Mouse (Mus musculus) thymus, adult 2 months (tissue): ENCODE measurements around the gene Zfp114. TPM values are rescaled to one million over a fixed set of nuclear protein-coding genes. Genes with fewer than 3 reads are reported as not detected.

Experiments used
- DNase-seq: peaks from one replicate; pipeline ENCODE4 v3.0.0; 2021
- H3K27ac ChIP-seq: fragments of 200-500 bp; 2 replicates; pipeline ENCODE4 v1.5.1; 2012; ENCODE audit warnings: low read length, control low read depth; ENCODE audit not compliant: control insufficient read depth, insufficient read depth
- H3K27me3 ChIP-seq: fragments of 200-500 bp; 2 replicates; pipeline ENCODE4 v1.6.1; 2012; ENCODE audit warnings: mild to moderate bottlenecking, low read length, moderate library complexity, mixed read lengths; ENCODE audit not compliant: control insufficient read depth, insufficient read depth
- H3K36me3 ChIP-seq: fragments of 200-500 bp; 2 replicates; pipeline ENCODE4 v1.6.1; 2012; ENCODE audit warnings: mild to moderate bottlenecking, low read length, moderate library complexity; ENCODE audit not compliant: control insufficient read depth, insufficient read depth
- H3K4me1 ChIP-seq: fragments of 200-500 bp; replicated peaks from 2 replicates; pipeline ENCODE4 v1.6.1; 2012; ENCODE audit warnings: low read length; ENCODE audit not compliant: control insufficient read depth, insufficient read depth
- H3K4me3 ChIP-seq: fragments of 200-500 bp; 2 replicates; pipeline ENCODE4 v1.5.1; 2012; ENCODE audit warnings: mild to moderate bottlenecking, low read length, control low read depth, moderate library complexity; ENCODE audit not compliant: control insufficient read depth, insufficient read depth
- CTCF ChIP-seq: fragments of 200-500 bp; IDR thresholded peaks from 2 replicates; pipeline ENCODE4 v1.5.1; 2012; ENCODE audit warnings: mild to moderate bottlenecking, control low read depth, low read length, moderate library complexity, borderline replicate concordance; ENCODE audit not compliant: control insufficient read depth, poor library complexity, insufficient read depth; ENCODE audit errors: extremely low read depth
- POLR2A ChIP-seq: fragments of 200-500 bp; IDR thresholded peaks from 2 replicates; pipeline ENCODE4 v1.6.1; 2012; ENCODE audit warnings: mild to moderate bottlenecking, low read length, control low read depth, moderate library complexity; ENCODE audit not compliant: control insufficient read depth, poor library complexity, insufficient read depth; ENCODE audit errors: extremely low read depth
- WGBS: fragments of 180-500 bp; shearing (Covaris S2); methylation state at CpG from one replicate; pipeline ENCODE4 v1.1.7; 2018; 5-methylcytosine and 5-hydroxymethylcytosine counted together
- polyA plus RNA-seq: library from polyadenylated mRNA; depleted of rRNA; stranded (reverse); fragments of >200 nt; gene quantifications from 2 replicates; pipeline ENCODE4 v1.2.3, GENCODE M21; 2012

Gene Zfp114
- polyA plus RNA-seq, 1 experiment = 0.34 TPM

GRCm38 (mm10) chr7:24175337-24175711, 464 bp downstream of the Zfp114 start:
- 30% methylated on average over 6 of the region's 6 CpGs for WGBS
- no peak for TF ChIP-seq POLR2A
- no peak for TF ChIP-seq CTCF
- Histone ChIP-seq H3K4me3 (peak overlapping the region; percentile 64), H3K36me3 (no peaks in the 10 kb centered on the region), H3K27me3 (no peaks in the 10 kb centered on the region), H3K27ac (no peak overlapping the region), H3K4me1 (peaks cover 4% of the 10 kb centered on the region)
- no peak for DNase-seq

GRCm38 (mm10) chr7:24187611-24188010, 12.8 kb downstream of the Zfp114 start:
- DNase-seq = no peak
- Histone ChIP-seq H3K4me1 (no peaks in the 10 kb centered on the region), H3K27ac (no peak overlapping the region), H3K36me3 (no peaks in the 10 kb centered on the region), H3K27me3 (no peaks in the 10 kb centered on the region), H3K4me3 (no peak overlapping the region)
- TF ChIP-seq CTCF (no peak), POLR2A (no peak)
- 33% methylated on average over 1 of the region's 1 CpGs for WGBS

GRCm38 (mm10) chr7:24188901-24189570, 14.2 kb downstream of the Zfp114 start:
- Histone ChIP-seq H3K27me3 (no peaks in the 10 kb centered on the region), H3K27ac (no peak overlapping the region), H3K36me3 (no peaks in the 10 kb centered on the region), H3K4me3 (no peak overlapping the region), H3K4me1 (no peaks in the 10 kb centered on the region)
- TF ChIP-seq CTCF (no peak), POLR2A (no peak)
- DNase-seq = no peak
- WGBS = 72% methylated on average over 4 of the region's 4 CpGs

GRCm38 (mm10) chr7:24189571-24189944, 14.7 kb downstream of the Zfp114 start:
- H3K36me3 ChIP-seq = no peaks in the 10 kb centered on the region
- no peak overlapping the region for H3K27ac ChIP-seq
- no peak for TF ChIP-seq CTCF
- TF ChIP-seq POLR2A = no peak
- 11% methylated on average over 5 of the region's 5 CpGs for WGBS
- H3K4me3 ChIP-seq = no peak overlapping the region
- no peak for DNase-seq
- no peaks in the 10 kb centered on the region for H3K4me1 ChIP-seq
- H3K27me3 ChIP-seq = no peaks in the 10 kb centered on the region

GRCm38 (mm10) chr7:24191361-24191760, 16.5 kb downstream of the Zfp114 start:
- Histone ChIP-seq H3K27ac (no peak overlapping the region), H3K4me1 (no peaks in the 10 kb centered on the region), H3K36me3 (no peaks in the 10 kb centered on the region), H3K4me3 (no peak overlapping the region), H3K27me3 (no peaks in the 10 kb centered on the region)
- DNase-seq = no peak
- TF ChIP-seq POLR2A (no peak), CTCF (no peak)
- 89% methylated on average over 2 of the region's 2 CpGs for WGBS

- WGBS = 96% methylated on average over 3 of the region's 3 CpGs
These were observed 18.3 kb downstream of the Zfp114 start for GRCm38 (mm10) chr7:24193157-24193556.

GRCm38 (mm10) chr7:24196961-24197360, 22.1 kb downstream of the Zfp114 start:
- H3K36me3 ChIP-seq = no peaks in the 10 kb centered on the region
- H3K27me3 ChIP-seq = no peaks in the 10 kb centered on the region
- no peak overlapping the region for H3K4me3 ChIP-seq
- no peaks in the 10 kb centered on the region for H3K4me1 ChIP-seq
- TF ChIP-seq CTCF = no peak
- no peak for TF ChIP-seq POLR2A
- no peak for DNase-seq
- H3K27ac ChIP-seq = no peak overlapping the region
- WGBS = 93% methylated on average over 4 of the region's 4 CpGs

More at GRCm38 (mm10) chr7:24193157-24193556, 18.3 kb downstream of the Zfp114 start:
- Histone ChIP-seq H3K36me3 (no peaks in the 10 kb centered on the region), H3K4me3 (no peak overlapping the region), H3K27ac (no peak overlapping the region), H3K27me3 (no peaks in the 10 kb centered on the region), H3K4me1 (no peaks in the 10 kb centered on the region)
- no peak for TF ChIP-seq CTCF
- no peak for TF ChIP-seq POLR2A
- DNase-seq = no peak
